Mouse (Mus musculus): ENCODE results near the gene Raly. TPM values are rescaled to one million over a fixed set of nuclear protein-coding genes. Genes with fewer than 3 reads are reported as not detected.

The Raly gene
- polyA plus RNA-seq, 1 experiment, result 178 TPM

DNA sequence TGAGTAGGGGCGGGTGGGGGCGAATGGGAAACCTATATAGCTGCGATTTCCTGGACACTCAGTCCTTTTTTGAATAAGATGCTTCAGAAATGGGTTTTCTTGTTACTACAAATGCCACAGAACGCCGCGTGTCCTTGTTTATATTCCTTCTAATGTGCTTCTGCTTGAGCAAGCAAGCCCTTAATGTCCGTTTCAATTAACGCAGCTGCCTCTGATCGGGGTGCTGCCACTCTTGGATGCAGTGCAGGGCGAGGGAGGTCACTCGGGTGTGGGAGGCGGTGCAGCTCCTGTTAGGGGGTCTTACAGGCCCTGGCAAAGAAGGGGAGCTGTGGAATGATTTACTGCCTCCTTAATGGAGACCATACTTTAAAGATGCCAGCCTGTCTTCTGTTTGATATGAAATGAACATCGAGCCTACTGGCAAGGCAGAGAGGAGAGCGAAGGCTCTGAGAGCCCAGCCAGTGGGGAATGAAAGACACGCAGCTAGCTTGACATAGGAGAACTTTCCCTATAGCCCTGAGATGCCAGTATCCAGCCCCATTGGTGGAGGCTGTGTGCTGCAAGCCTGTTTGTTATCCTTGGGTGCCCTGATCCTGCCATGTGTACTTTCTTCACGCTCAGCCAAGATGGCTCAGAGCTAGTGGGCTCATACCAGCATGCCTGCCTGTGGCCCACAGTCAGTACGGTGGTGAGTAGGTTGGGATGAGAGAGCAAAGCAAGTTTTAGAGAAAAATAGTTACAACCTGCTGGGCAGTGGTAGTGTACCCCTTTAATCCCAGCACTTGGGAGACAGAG is 7.8 kb upstream of the Raly start:
- WGBS, result 83% methylated on average over 17 of the region's 17 CpGs

GRCm38 (mm10) chr2:154785284-154785683 is 5.6 kb upstream of the Raly start:
- Histone ChIP-seq H3K27me3 (ENCODE audit: control insufficient read depth, insufficient read depth, low read length) (no peaks in the 10 kb centered on the region), H3K4me3 (ENCODE audit: low read depth, low read length) (no peak overlapping the region), H3K4me1 (ENCODE audit: control insufficient read depth, insufficient read depth, insufficient read length, low read length) (no peaks in the 10 kb centered on the region), H3K36me3 (ENCODE audit: control insufficient read depth, insufficient read depth, low read length) (no peaks in the 10 kb centered on the region), H3K27ac (ENCODE audit: insufficient read depth, low read depth, low read length) (no peak overlapping the region)
- no peak for TF ChIP-seq CTCF (IDR thresholded peaks at IDR 0.05; ENCODE audit: extremely low read depth, insufficient read length, insufficient replicate concordance, low read depth, low read length)
- no peak for TF ChIP-seq POLR2A (IDR thresholded peaks at IDR 0.05; ENCODE audit: low read depth, low read length)
- WGBS, result 71% methylated on average over 3 of the region's 3 CpGs

More for the DNA sequence above, 7.8 kb upstream of the Raly start:
- H3K4me3 ChIP-seq (ENCODE audit: low read depth, low read length), result no peak overlapping the region
- H3K27me3 ChIP-seq (ENCODE audit: control insufficient read depth, insufficient read depth, low read length), result no peaks in the 10 kb centered on the region
- H3K4me1 ChIP-seq (ENCODE audit: control insufficient read depth, insufficient read depth, insufficient read length, low read length), result no peaks in the 10 kb centered on the region
- no peak overlapping the region for H3K27ac ChIP-seq (ENCODE audit: insufficient read depth, low read depth, low read length)
- no peaks in the 10 kb centered on the region for H3K36me3 ChIP-seq (ENCODE audit: control insufficient read depth, insufficient read depth, low read length)
- no peak for TF ChIP-seq CTCF (IDR thresholded peaks at IDR 0.05; ENCODE audit: extremely low read depth, insufficient read length, insufficient replicate concordance, low read depth, low read length)
- no peak for TF ChIP-seq POLR2A (IDR thresholded peaks at IDR 0.05; ENCODE audit: low read depth, low read length)

DNA sequence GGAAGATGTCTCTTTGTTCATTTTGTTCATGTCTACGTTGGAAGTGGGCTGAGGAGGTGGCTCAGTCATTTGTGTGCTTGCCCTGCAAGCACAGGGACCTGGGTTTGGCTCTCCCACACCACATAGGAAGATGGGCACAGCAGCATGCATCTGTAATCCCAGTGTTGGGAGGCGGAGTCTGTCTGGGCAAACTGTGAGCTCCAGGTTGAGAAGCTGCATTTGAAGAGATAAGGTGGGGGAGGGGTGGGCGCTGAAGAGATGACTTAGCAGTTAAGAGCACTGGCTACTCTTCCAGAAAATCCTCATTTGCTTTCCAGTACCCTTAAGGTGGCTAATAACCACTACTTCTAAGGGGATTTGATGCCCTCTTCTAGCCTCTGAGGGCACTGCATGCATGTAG is 4.7 kb upstream of the Raly start:
- WGBS, result 55% methylated on average over 3 of the region's 3 CpGs
- Histone ChIP-seq H3K27ac (ENCODE audit: insufficient read depth, low read depth, low read length) (no peak overlapping the region), H3K27me3 (ENCODE audit: control insufficient read depth, insufficient read depth, low read length) (no peaks in the 10 kb centered on the region), H3K36me3 (ENCODE audit: control insufficient read depth, insufficient read depth, low read length) (no peaks in the 10 kb centered on the region), H3K4me3 (ENCODE audit: low read depth, low read length) (no peak overlapping the region), H3K4me1 (ENCODE audit: control insufficient read depth, insufficient read depth, insufficient read length, low read length) (no peaks in the 10 kb centered on the region)
- TF ChIP-seq CTCF (IDR thresholded peaks at IDR 0.05; ENCODE audit: extremely low read depth, insufficient read length, insufficient replicate concordance, low read depth, low read length) (no peak), POLR2A (IDR thresholded peaks at IDR 0.05; ENCODE audit: low read depth, low read length) (no peak)

GRCm38 (mm10) chr2:154786776-154787175 is 4.1 kb upstream of the Raly start:
- H3K27ac ChIP-seq (ENCODE audit: insufficient read depth, low read depth, low read length), result no peak overlapping the region

GRCm38 (mm10) chr2:154789381-154789780 is 1.5 kb upstream of the Raly start:
- Histone ChIP-seq H3K36me3 (ENCODE audit: control insufficient read depth, insufficient read depth, low read length) (no peaks in the 10 kb centered on the region), H3K4me1 (ENCODE audit: control insufficient read depth, insufficient read depth, insufficient read length, low read length) (peaks cover 11% of the 10 kb centered on the region), H3K27ac (ENCODE audit: insufficient read depth, low read depth, low read length) (no peak overlapping the region), H3K27me3 (ENCODE audit: control insufficient read depth, insufficient read depth, low read length) (no peaks in the 10 kb centered on the region), H3K4me3 (ENCODE audit: low read depth, low read length) (no peak overlapping the region)
- TF ChIP-seq CTCF (IDR thresholded peaks at IDR 0.05; ENCODE audit: extremely low read depth, insufficient read length, insufficient replicate concordance, low read depth, low read length) (no peak), POLR2A (IDR thresholded peaks at IDR 0.05; ENCODE audit: low read depth, low read length) (no peak)
- WGBS, result 84% methylated on average over 6 of the region's 6 CpGs

More at GRCm38 (mm10) chr2:154786776-154787175, 4.1 kb upstream of the Raly start:
- H3K4me3 ChIP-seq (ENCODE audit: low read depth, low read length), result no peak overlapping the region
- H3K4me1 ChIP-seq (ENCODE audit: control insufficient read depth, insufficient read depth, insufficient read length, low read length), result no peaks in the 10 kb centered on the region; the same call in 1 of the 2 replicates
- no peaks in the 10 kb centered on the region for H3K36me3 ChIP-seq (ENCODE audit: control insufficient read depth, insufficient read depth, low read length)
- 59% methylated on average over 11 of the region's 11 CpGs for WGBS
- H3K27me3 ChIP-seq (ENCODE audit: control insufficient read depth, insufficient read depth, low read length), result no peaks in the 10 kb centered on the region
- TF ChIP-seq CTCF (IDR thresholded peaks at IDR 0.05; ENCODE audit: extremely low read depth, insufficient read length, insufficient replicate concordance, low read depth, low read length) (no peak), POLR2A (IDR thresholded peaks at IDR 0.05; ENCODE audit: low read depth, low read length) (no peak)

DNA sequence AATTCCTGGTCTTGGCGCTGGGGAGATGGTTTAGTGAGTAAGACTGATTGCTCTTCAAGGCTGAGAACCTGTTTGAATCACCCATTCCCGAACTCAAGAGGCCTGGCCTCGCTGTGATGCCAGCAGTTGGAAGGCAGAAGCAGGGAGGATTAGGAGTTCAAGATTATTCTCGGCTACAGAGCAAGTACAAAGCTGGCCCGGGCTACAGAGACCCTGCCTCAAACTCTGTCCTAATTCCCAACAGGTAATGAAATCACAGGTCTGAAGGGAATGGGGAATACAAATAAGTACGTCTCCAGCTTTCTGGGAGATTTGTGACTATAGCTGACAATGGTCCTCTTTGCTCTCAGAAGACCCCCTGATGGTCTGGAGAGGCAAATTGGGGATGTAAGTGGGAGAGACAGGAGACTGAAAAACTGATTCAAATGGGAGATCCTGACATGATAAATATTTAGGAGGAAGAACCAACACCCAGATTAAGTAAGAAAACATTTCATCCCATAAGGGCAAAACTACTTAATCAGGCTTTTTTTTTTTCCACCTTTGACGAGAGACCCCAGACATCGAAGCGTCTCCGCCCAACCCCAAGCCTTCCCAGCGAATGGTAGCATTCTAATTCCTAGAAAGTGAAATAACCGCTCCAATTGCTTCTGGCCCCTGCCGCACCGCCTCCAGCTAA is 780 bp upstream of the Raly start:
- 16% methylated on average over 14 of the region's 14 CpGs for WGBS
- H3K36me3 ChIP-seq (ENCODE audit: control insufficient read depth, insufficient read depth, low read length), result no peaks in the 10 kb centered on the region
- H3K4me1 ChIP-seq (ENCODE audit: control insufficient read depth, insufficient read depth, insufficient read length, low read length), result peaks cover 12% of the 10 kb centered on the region
- H3K27ac ChIP-seq (ENCODE audit: insufficient read depth, low read depth, low read length), result no peak overlapping the region
- TF ChIP-seq CTCF (IDR thresholded peaks at IDR 0.05; ENCODE audit: extremely low read depth, insufficient read length, insufficient replicate concordance, low read depth, low read length), result no peak
- TF ChIP-seq POLR2A (IDR thresholded peaks at IDR 0.05; ENCODE audit: low read depth, low read length), result no peak
- no peaks in the 10 kb centered on the region for H3K27me3 ChIP-seq (ENCODE audit: control insufficient read depth, insufficient read depth, low read length)
- peak overlapping the region; percentile 60 for H3K4me3 ChIP-seq (ENCODE audit: low read depth, low read length)
